Mouse (Mus musculus) cerebellum, adult 8-10 months (tissue): Measurements from ENCODE around the gene Ccdc134.

Experiments used
- DNase-seq: peaks from one replicate; pipeline ENCODE4 v3.0.0; 2022

The Ccdc134 gene

DNA sequence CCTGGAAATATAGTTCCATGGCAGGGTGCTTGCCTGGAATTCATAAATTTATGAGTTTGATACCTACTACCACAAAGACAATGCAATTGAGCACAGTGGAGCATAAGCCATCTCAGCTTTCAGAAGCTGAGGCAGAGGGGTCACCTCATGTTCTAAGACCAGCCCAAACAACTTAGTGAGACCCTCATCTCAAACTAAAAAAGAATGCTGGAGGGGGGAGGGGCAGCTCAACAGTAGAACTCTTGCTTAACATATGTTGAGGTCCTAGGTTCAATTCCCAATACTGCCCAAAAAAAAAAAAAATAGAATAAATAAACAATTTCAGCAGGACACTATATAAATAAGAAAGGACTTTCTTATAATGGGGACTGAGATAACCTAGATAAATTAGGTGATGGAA lies 22.3 kb downstream of the Ccdc134 start:
- DNase-seq, result no peak

DNA sequence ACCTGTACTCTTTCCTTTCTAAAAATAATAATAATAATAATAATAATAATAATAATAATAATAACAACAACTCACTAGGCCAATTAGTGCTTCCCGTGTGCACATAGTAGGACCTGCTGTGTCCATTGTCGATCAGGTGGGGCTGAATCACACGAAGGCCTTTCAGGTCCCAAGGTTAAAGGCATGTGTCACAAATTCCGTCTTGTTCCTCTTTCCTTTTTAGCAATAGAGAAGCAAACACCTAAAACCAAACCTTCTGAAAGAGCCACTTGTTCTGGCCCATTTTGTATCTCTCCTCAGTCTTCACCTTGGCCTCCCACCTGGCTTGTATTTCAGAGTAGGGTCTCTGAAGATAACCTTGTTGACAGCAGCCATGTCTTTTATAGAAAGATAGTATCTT lies 23.5 kb downstream of the Ccdc134 start:
- no peak for DNase-seq

DNA sequence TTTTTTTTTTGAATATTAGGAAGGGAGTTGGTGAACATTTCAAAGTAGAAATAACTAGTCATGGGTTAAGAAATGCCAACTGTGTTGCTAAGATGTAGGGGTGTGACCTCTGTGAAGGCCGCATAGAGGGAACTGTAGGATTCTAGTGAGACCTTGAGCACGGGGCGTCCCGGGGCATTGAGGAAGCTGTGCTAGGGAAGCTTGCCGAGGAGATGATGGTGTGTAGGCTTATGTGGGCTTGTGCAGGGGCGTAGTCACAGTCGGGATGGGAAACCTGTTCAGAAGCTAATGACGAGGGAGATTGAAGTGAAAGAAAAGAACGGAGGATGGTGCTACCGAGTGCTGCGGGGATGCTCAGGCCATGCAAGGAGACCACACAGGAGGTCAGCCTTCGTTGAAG lies 24.3 kb downstream of the Ccdc134 start:
- no peak for DNase-seq

DNA sequence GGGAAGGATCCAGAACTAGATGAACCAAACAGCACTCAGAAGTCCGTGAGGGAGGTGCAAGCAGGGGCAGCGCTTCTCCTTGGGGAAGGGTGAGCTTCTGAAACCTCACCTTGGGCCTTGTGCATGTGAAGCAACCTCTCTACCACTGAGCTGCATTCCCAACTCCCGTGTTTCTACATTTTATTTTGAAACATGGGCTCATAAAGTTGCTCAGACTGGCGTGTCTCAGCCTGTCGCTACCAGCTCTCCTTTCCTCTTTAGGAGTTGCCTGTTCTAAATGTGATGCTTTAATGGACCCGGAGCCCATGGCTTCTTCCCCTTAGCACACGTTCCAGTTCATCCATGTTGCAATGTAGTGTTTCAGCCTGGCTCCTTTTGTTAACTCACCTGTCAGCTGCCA lies 24.7 kb downstream of the Ccdc134 start:
- DNase-seq, result no peak

DNA sequence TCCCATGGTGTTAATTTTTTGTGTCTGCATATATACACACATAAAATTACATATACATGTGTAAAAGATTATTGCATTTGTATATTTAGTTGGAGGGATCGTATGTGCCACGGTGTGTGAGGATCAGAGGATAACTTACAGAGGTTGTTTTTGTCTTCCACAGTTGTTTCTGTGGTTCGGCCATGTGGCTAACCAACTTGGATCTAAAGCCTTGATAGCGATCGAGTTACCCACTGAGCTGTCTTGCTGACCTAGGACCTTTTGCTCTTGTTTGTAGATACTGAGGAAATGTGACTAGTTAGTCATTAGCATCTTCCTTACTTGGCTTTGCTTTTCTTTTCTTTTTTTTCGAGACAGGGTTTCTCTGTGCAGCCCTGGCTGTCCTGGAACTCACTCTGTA lies 28.6 kb downstream of the Ccdc134 start:
- no peak for DNase-seq

DNA sequence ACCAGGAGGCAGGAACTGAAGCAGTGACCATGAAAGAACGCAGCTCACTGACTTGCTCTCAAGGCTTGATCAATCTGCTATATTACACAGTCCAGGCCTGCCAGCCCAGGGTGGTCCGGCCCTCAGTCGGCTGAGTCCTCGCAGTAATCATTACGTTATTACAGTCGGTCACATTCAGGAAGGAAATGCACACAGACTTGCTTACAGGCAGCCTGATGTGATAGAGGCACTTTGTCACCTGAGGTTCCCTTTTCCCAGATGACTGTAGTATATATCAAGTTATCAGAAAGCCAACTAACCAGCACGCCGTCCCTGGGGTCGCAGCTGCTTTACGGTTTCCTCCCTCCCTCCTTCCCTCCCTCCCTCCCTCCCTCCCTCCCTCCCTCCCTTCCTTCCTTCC lies 29.2 kb downstream of the Ccdc134 start:
- no peak for DNase-seq

DNA sequence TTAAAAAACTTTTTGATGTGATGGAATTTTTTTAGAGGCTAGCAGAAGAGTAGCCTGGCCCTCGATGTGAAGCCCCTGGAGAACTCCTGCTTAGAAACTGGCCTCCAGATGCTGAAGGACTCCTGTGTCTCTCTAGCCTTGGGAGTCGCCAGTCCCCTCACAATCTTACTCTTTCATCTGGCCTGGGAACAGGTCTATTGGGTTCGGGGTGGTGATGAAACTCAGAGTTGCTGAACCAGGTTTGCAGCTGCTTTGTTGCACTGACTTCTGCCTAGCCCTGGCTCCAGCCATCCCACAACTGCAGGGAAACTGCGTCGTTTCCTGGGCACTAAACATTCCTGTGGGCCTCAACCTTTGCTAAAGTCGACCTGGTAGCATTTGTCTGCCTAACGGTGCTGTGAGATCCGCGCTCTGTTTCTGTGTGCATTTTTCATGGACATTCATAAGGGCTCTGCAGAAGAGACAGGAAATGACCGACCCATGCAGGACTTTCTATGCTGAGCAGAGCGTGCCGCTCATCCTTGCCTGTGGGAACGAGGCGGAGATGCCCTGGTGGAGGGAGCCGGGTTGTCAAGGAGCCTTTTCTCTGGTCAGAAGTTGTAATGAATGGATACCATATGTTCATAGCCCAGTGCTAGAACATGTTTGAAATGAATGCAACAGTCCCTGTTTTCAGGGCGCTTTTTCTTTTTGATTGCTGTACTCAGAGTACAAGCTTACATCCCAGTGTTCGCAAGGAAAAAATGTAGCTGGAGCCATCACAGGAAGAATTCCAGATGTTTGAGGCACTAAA lies 30.7 kb downstream of the Ccdc134 start:
- DNase-seq, result no peak

DNA sequence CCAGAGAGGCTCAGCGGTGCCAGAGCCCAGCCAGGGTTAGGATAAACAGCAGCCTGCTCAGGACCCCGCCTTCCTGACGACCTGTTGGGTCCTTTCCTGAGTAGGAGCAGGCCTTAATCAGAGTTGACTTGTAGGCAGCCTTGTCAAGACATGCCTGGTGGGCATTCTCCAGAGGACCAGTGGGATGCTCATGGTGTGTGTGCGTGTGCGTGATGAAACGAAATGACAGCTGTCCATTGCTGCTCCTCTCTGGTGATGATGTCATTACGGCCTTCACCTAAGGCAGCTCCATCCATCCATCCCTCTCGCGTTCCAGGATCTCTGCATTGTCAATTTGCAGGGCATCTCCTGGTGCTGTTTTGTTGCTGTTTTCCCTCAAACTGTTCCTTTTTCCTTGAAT lies 31.7 kb downstream of the Ccdc134 start:
- no peak for DNase-seq

DNA sequence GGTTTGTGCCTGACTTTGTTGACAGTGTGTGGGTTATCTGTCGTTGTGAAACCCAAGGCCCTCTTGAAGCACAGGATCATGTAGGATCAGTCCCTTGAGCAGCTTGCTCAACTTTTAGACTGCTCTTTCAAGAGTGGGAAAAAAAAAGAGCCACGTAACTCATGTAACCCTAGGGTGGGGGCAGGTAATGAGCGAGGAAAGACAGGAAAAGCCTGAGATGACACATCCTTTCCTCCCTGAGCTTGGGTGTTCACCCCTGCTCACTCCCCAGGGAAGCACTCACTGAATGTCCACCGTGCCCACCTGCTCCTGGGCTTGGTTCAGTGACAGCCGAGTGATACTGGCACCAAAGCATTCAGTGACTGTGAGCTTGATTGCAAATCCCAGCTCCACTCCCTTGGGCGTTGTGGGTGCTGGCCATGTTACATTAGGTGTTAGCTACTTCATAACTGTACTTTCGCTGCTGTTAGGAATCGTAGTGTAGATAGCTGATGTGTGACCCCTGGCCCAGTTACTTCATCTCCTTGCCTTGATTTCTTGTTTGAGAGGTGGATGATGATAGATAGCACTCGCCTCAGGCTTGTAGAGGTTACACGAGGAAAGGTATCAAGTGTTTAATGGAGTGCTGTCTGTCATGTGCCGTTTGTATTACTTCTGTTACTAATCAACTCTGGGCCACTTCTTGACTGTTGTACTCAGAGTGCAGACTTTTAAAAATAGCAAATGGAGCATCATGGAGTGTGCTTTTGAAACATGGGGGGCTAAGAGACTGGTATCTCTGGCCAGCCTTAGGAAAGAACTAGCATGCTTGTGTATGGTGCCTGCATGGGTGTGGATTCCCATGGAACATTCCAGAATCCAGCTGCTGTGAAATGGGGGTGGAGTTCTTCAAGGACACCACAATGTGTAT lies 33.3 kb downstream of the Ccdc134 start:
- DNase-seq, result no peak

DNA sequence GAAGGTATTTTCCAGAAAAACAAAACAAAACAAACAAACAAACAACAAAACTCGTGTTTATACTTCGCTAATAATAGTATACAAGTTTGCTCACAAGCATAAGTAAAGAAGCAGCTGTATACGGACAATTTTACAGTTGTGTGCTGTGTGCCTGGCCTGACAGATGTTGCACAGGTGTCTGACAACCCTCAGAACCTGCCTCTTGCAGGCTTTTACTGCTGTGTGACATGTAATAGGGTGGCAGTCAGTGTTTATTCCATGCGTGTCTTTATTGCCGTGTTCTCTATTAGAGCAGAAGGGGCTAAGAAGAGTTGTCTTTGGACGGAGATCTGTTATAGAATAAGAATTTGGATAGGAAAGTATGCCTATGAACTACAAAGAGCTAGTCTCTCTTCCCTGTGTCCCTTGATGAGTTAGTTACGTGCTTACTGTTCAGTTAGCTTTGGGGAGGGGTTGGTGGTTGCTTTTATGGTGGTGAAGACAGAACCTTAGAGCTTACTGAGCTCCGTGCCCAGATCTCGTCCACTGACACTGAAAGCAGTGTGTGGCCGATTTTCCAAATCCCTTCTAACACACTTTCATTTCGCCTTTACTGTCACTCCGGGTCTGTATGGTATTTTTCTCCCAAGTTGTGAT lies 34.4 kb downstream of the Ccdc134 start:
- DNase-seq, result no peak

DNA sequence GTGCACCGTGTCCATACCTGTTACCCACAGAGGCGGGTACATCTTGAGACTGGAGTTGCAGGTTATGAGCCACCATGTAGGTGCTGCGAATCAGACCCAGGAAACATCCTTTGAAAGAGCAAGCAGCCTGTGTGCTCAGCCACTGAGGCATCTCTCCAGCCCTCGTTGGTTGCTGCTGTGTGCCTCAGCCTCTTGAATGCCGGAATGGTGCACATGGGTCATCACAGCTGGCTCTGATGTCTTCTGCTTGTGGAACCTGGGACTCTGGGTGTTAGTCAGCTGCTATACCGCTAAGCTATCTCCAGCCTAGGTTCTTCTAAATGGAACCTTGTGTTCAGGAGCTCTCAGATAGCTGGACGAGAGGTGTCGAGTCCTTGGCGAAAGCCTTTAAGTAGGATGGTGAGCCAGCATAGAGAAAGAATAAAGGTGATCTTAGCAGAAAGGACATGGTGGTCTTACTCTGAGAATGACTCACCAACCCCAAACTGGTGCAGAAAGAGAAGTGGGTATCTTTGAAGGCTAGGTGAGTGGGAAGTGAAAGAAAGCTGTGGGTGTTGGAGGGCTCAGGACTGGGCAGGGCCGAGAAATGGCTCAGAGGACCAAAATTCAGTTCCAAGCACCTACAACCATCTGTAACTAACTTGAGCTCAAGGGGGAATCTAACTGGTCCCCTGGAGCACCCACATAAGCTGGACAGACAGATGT lies 35.8 kb downstream of the Ccdc134 start:
- no peak for DNase-seq

DNA sequence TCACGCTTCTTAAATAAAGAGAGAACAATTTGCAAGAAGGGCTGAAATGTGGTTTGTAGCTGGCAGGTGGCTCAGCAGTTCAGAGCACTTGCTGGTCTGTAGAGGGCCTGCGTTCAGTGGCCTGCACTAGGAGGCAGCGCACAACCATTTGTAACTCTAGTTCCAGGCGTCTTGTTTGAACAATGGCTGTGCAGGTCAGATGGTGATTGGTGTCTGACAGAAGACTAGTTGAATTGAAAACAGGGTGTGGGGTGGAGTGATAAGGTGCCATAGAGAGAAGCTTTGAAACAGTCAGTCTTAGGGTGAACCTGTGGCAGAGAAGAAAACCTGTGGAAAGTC lies 36.3 kb downstream of the Ccdc134 start:
- no peak for DNase-seq

DNA sequence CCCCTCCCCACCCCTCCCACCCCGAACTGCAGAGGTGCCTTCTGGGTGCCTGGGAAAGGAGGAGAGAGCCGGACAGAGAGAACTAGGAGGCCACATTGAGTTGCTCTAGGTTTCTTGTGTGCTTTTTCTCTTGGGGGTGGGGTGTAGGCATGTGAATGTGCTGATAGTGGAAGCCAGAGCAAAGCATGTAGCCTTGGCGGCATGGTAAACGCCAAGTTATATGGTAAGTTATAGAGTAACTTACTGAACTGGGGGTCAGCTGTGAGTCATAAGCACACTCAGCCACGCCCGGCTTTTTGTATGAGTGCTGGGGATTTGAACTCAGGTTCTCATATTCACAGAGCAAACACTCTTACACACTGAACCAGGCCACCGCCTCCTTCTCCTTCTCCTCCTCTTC lies 36.8 kb downstream of the Ccdc134 start:
- DNase-seq, result no peak

DNA sequence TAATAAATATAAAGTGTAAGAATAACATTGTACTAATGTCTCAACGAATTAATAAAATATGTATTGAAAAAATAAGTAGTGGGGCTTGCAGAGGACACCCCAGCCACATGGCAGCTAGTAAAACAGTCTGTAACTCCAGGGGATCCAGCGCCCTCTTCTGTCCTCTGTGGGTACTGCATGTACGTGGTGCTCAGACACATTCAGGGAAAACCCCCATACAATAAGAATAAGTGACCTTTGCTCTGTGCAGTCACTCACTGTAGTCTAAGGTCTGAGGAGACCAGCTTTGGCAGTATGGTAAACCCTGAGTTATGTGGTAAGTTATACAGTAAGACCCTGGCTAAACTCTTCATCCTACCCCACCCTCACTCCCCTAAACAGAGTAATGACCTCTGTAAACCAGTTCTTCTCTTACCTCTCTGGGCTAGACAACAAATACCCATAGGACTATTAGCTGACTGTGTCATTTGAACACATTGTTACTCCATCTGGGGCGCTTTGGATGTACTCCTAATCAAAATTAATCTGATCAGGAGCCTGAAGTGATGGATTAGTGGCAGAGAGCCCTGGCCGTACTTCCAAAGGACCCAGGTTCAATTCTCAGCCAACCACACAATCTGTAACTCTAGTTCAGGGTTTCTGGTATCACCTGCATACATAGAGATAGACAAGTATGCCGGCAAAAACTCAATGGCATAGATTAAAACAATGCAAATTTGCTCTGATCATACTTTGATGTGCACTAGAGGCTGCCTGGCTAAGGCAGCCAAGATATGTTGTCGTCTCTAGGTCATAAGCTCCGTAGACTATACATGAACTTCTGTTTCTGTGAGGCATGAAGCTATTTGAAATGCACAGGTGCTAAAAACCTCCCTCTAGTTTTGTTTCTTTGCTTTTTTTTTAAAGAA lies 37.9 kb downstream of the Ccdc134 start:
- DNase-seq, result peak; percentile 84

DNA sequence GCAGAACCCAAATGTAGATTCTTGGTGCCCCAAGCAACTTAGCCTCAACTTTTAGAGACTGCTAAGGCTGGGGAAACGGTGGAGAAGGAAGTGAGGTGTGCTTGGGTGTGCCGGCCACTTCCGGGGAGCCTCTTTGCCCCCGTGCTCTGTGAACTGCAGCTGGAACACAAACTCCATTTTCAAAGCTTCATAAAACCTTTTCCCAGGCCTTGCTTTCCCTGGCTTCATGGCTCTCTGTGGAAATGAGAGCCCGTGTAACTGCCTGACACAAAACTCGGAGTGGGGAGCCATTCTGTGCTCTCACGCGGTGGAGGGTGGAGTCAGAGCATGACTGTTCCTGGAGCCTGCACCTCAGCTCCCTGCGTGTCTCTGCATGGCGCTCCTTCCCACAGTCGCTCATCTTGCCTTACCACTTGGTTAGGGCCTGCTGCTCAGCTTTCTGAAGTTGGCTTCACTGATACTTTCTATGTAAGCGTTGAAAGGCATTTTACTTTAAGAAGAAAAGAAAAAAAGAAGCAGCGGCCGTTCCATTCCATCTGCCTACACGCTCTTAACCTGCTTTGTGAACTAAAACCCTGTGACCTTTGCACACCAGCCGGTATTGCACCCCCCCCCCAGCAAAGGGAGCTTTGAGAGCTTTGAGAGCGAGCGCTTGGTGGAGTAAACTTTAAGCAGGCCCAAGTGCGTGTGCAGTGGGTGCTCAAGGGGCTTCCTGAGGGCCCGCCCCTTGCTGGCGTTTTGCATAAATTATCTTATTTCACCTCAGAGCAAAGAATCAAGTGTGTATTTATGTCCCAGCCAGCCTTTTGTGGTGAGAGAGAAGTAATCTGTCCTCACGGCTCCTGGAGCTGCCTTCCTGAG lies 38.7 kb downstream of the Ccdc134 start:
- DNase-seq, result no peak

DNA sequence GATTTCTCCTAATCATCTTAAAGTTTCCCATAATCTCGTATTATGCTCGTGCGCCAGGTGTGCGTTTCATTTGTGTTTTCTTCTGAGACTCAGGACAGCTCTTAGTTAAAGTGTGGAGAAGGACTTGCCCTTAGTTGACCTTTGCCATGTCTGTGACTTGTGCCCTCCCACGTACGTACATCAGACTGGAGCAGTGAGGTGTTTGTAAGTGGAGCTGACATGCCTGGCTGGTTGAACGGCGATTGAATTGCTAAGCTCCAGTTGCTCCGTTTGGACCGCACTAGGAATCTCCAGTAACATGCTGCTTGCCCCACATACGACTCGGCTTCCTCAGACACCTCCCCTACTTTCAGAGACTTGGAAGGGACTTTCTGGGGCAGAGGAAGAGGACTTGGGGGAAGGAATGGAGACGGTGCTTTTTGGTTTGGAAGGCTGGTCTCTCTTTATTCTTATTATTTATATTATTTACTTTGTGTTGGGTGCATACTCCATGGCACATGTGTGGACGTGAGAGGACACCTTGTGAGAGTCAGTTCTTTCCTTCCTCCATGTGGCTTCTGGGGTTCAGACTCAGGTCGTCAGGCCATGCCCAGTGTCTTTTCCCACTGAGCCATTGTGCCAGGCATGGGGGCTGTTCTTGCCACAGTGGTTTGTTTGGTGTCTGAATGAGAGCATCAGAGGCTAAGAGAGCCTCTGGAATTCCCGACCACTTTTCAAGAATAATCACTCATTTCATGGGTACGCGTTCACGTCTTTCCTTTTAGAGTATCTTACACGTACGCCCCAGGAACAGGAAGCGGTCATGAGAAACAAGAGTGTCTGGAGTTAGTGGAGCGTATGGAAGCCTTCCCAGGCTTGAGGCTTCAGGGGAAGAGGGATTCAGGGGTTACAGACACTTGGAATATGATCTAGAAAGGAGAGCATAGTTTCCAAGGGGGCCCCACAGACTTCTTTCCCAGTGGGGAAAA lies 39.8 kb downstream of the Ccdc134 start:
- DNase-seq, result no peak

DNA sequence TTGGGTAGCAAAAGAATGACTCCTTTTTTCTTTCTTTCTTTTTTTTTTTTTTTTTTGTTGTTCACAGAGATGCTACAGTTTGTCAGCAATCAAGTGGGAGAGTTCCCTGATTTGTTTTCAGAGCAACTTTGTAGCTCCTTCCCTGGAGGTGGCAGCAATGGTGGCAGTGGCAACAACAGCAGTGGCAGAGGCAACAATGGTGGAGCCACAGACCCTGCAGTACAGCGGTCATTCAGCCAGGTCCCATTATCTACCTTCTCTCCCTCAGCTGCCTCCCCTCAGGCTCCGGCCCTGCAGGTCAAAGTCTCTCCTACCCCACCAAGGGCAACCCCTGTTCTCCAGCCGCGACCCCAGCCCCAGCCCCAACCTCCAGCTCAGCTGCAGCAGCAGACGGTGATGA lies 41.9 kb downstream of the Ccdc134 start:
- DNase-seq, result no peak

DNA sequence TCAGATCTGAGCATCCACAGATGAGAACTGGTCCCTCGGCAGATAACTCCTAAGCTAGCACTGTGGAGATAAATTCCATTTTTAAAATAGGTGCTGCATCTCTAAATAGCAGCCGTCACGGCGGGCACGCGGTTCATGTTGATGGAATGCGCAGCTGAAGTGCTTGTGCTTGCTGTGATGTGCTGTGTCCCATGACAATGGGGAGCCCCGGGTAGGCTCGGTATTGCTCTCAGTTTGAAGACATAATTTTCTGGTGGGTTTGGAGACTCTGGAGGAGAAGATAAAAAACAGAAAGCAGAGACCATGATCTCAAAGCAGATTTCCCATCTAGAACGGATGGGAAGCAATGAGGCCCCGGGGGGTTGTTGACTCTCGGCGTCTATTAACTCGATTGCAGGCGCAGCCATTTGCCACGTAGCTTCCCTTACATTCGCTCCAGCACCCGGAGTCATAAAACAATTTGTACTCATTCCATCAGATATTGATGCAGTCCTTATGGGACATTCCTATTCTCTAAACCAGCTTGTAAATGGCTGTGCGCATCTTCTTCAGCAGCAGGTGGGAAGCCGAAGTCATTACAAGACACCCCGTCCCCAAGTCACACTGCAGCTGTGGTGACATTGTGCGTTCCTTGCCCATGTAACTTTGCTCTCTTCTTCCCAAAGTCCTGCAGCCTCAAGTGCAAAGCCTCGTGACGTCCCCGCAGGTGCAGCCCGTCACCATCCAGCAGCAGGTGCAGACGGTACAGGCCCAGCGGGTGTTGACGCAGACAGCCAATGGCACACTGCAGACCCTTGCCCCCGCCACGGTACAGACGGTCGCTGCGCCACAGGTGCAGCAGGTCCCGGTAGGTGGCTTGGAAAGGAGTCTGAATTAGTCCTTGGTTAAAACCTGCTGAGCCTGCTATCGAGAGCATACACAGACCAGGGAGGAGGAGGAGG lies 43.0 kb downstream of the Ccdc134 start:
- DNase-seq, result peak; percentile 50

DNA sequence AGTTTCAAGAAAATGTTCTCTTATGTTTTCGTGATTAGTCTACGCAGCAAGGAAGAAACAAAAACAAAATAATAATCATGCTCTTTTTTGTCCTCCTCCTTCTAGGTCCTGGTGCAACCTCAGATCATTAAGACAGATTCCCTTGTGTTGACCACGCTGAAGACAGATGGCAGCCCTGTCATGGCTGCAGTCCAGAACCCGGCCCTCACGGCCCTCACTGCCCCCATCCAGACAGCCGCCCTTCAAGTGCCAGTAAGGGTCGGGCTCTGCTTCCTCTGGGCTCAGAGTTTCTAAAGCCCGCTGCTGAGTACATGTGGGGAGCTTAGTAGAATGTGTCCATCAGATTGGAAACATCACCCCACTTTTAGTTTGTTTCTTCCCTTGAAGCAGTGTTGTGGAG lies 44.9 kb downstream of the Ccdc134 start:
- peak; percentile 59 for DNase-seq
